Mouse (Mus musculus): ENCODE data around the gene Palld. TPM values are rescaled to one million over a fixed set of nuclear protein-coding genes. Genes with fewer than 3 reads are reported as not detected.

Palld gene
- polyA plus RNA-seq, 1 experiment from 2014 or later, result 84.1 TPM

DNA sequence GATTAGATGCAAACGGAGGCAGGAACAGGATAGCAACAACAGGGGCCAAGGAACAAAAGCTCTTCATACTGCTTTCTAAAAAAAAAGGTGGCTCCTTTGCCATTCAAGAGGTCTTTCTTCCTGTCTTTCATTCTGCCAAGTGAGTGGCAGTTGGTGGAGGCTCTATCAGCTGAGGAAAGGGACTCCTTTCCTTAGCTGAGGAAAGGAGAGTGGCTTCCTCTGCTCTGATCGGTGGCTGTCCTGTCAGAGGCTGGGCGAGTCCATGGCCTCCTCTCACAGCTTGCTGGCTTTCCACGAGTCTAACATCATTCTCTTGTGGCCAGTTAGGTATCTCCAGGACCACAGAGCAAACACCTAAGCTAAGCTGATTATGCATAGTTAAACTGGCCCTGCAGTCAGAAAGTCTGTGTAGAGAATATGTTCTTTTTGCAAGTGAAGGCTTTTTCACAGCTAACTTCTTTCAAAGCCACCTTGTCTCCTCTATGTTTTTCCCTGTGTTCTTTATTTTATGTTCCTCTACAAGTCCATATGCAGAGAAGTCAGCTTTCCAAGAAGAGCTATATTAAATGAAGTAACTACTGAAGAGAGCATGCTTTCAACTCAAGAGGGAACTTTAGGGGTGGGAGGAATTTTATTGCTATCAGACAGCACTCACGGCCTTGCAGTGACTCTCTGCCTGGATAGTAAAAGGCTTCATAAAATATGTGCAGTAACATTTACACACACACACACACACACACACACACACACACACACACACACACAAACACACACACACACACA lies 171.0 kb downstream of the Palld start:
- Histone ChIP-seq H3K36me3 (ENCODE audit: control insufficient read depth, insufficient read depth, low read length) (no peaks in the 10 kb centered on the region), H3K4me3 (ENCODE audit: low read length) (no peak overlapping the region), H3K9me3 (ENCODE audit: control insufficient read depth, low read length) (no peaks in the 10 kb centered on the region), H3K4me1 (replicated peaks; ENCODE audit: control insufficient read depth, insufficient read depth, low read length) (peaks cover 13% of the 10 kb centered on the region), H3K27me3 (ENCODE audit: control insufficient read depth, insufficient read depth, low read depth, low read length) (no peaks in the 10 kb centered on the region), H3K4me2 (ENCODE audit: low read depth, low read length) (no peak overlapping the region), H3K27ac (ENCODE audit: low read length) (no peak overlapping the region), H3K9ac (ENCODE audit: low read length) (no peak overlapping the region)
- ATAC-seq (ENCODE audit: low read depth), result peak; percentile 45; the same call in 1 of the 2 replicates
- WGBS, result 43% methylated on average over 5 of the region's 5 CpGs

DNA sequence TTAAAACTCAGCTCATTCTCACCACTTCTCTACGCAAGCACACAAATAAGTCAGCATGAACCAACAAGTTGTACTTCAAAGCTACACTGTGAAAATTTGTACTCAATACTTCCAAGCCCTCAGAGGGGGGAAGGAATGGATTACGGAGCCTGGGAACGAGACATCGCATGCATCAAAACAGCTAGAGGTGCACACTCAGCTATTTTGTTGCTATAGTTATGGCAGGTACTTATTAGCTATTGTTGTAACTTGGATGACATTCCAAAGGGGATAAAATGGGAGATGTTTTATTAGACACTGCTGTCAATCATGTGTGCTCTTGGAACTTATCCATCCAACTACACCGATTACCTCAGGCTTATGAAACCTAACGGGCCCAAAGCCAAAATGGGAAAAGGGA lies 171.8 kb downstream of the Palld start:
- Histone ChIP-seq H3K27me3 (ENCODE audit: control insufficient read depth, insufficient read depth, low read depth, low read length) (no peaks in the 10 kb centered on the region), H3K9ac (ENCODE audit: low read length) (no peak overlapping the region), H3K4me1 (replicated peaks; ENCODE audit: control insufficient read depth, insufficient read depth, low read length) (peaks cover 18% of the 10 kb centered on the region), H3K36me3 (ENCODE audit: control insufficient read depth, insufficient read depth, low read length) (no peaks in the 10 kb centered on the region), H3K4me2 (ENCODE audit: low read depth, low read length) (no peak overlapping the region), H3K4me3 (ENCODE audit: low read length) (no peak overlapping the region), H3K9me3 (ENCODE audit: control insufficient read depth, low read length) (no peaks in the 10 kb centered on the region), H3K27ac (ENCODE audit: low read length) (no peak overlapping the region)
- WGBS, result 75% methylated on average over 6 of the region's 6 CpGs
- no peak for ATAC-seq (ENCODE audit: low read depth)

- peaks cover 14% of the 10 kb centered on the region for H3K4me1 ChIP-seq (replicated peaks; ENCODE audit: control insufficient read depth, insufficient read depth, low read length)
- no peak overlapping the region for H3K4me3 ChIP-seq (ENCODE audit: low read length)
- no peaks in the 10 kb centered on the region for H3K27me3 ChIP-seq (ENCODE audit: control insufficient read depth, insufficient read depth, low read depth, low read length)
- H3K36me3 ChIP-seq (ENCODE audit: control insufficient read depth, insufficient read depth, low read length), result no peaks in the 10 kb centered on the region
- ATAC-seq (ENCODE audit: low read depth), result peak; percentile 74
- H3K9ac ChIP-seq (ENCODE audit: low read length), result no peak overlapping the region
- no peak overlapping the region for H3K4me2 ChIP-seq (ENCODE audit: low read depth, low read length)
- H3K27ac ChIP-seq (ENCODE audit: low read length), result peak overlapping the region; percentile 55; the same call in 1 of the 2 replicates
- H3K9me3 ChIP-seq (ENCODE audit: control insufficient read depth, low read length), result no peaks in the 10 kb centered on the region
- 28% methylated on average over 8 of the region's 8 CpGs for WGBS
These were observed 177.0 kb downstream of the Palld start for GRCm38 (mm10) chr8:61725306-61726017.

GRCm38 (mm10) chr8:61722226-61722625 lies 180.3 kb downstream of the Palld start:
- H3K36me3 ChIP-seq (ENCODE audit: control insufficient read depth, insufficient read depth, low read length), result no peaks in the 10 kb centered on the region
- WGBS, result 49% methylated on average over 9 of the region's 9 CpGs
- H3K27ac ChIP-seq (ENCODE audit: low read length), result no peak overlapping the region
- no peak overlapping the region for H3K4me2 ChIP-seq (ENCODE audit: low read depth, low read length)
- no peak overlapping the region for H3K9ac ChIP-seq (ENCODE audit: low read length)
- no peaks in the 10 kb centered on the region for H3K9me3 ChIP-seq (ENCODE audit: control insufficient read depth, low read length)
- H3K4me3 ChIP-seq (ENCODE audit: low read length), result no peak overlapping the region
- ATAC-seq (ENCODE audit: low read depth), result no peak
- no peaks in the 10 kb centered on the region for H3K27me3 ChIP-seq (ENCODE audit: control insufficient read depth, insufficient read depth, low read depth, low read length)
- H3K4me1 ChIP-seq (replicated peaks; ENCODE audit: control insufficient read depth, insufficient read depth, low read length), result peaks cover 11% of the 10 kb centered on the region

GRCm38 (mm10) chr8:61715351-61716125 lies 187.0 kb downstream of the Palld start:
- no peaks in the 10 kb centered on the region for H3K27me3 ChIP-seq (ENCODE audit: control insufficient read depth, insufficient read depth, low read depth, low read length)
- H3K4me2 ChIP-seq (ENCODE audit: low read depth, low read length), result no peak overlapping the region
- peaks cover 12% of the 10 kb centered on the region for H3K4me1 ChIP-seq (replicated peaks; ENCODE audit: control insufficient read depth, insufficient read depth, low read length)
- H3K9ac ChIP-seq (ENCODE audit: low read length), result no peak overlapping the region
- H3K4me3 ChIP-seq (ENCODE audit: low read length), result no peak overlapping the region
- H3K9me3 ChIP-seq (ENCODE audit: control insufficient read depth, low read length), result no peaks in the 10 kb centered on the region
- WGBS, result 58% methylated on average over 14 of the region's 14 CpGs
- ATAC-seq (ENCODE audit: low read depth), result no peak
- H3K27ac ChIP-seq (ENCODE audit: low read length), result no peak overlapping the region
- H3K36me3 ChIP-seq (ENCODE audit: control insufficient read depth, insufficient read depth, low read length), result no peaks in the 10 kb centered on the region

DNA sequence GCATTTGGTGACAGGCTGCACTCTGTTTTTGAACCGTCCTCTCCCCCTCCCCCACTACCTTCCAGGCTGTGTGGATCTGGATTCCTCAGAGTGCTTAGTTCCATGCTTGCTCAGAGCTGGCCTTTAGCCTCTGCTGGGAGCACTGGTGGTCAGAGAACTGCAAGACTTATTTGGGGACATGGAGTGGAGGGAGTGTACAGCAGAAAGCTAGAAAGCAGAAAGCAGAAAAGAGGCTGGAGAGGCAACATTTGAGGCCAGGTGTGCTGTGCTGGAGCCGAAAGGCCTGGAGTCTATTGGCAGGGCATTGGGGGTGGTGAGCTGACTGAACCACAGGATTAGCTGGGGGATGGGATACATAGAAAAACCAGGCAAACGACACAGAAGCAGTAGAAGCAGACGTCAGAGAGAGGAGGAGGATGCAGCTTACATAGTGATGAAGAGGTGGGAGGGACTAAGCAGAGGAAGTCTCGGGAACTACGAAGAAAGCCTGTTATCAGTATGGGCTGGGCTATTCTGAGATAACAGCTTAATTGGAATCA lies 188.1 kb downstream of the Palld start:
- WGBS, result 16% methylated on average over 6 of the region's 6 CpGs
- Histone ChIP-seq H3K9ac (ENCODE audit: low read length) (no peak overlapping the region), H3K4me1 (replicated peaks; ENCODE audit: control insufficient read depth, insufficient read depth, low read length) (peaks cover 12% of the 10 kb centered on the region), H3K27ac (ENCODE audit: low read length) (peak overlapping the region; percentile 60; the same call in 1 of the 2 replicates), H3K4me3 (ENCODE audit: low read length) (no peak overlapping the region), H3K36me3 (ENCODE audit: control insufficient read depth, insufficient read depth, low read length) (no peaks in the 10 kb centered on the region), H3K9me3 (ENCODE audit: control insufficient read depth, low read length) (no peaks in the 10 kb centered on the region), H3K27me3 (ENCODE audit: control insufficient read depth, insufficient read depth, low read depth, low read length) (no peaks in the 10 kb centered on the region), H3K4me2 (ENCODE audit: low read depth, low read length) (no peak overlapping the region)
- ATAC-seq (ENCODE audit: low read depth), result no peak

GRCm38 (mm10) chr8:61713195-61713990 lies 189.1 kb downstream of the Palld start:
- Histone ChIP-seq H3K4me1 (replicated peaks; ENCODE audit: control insufficient read depth, insufficient read depth, low read length) (peaks cover 12% of the 10 kb centered on the region), H3K4me2 (ENCODE audit: low read depth, low read length) (peak overlapping the region; percentile 41), H3K27ac (ENCODE audit: low read length) (peak overlapping the region; percentile 60), H3K27me3 (ENCODE audit: control insufficient read depth, insufficient read depth, low read depth, low read length) (no peaks in the 10 kb centered on the region), H3K36me3 (ENCODE audit: control insufficient read depth, insufficient read depth, low read length) (no peaks in the 10 kb centered on the region), H3K9ac (ENCODE audit: low read length) (no peak overlapping the region), H3K9me3 (ENCODE audit: control insufficient read depth, low read length) (no peaks in the 10 kb centered on the region), H3K4me3 (ENCODE audit: low read length) (peak overlapping the region; percentile 10; the same call in 1 of the 2 replicates)
- WGBS, result 63% methylated on average over 16 of the region's 16 CpGs
- ATAC-seq (ENCODE audit: low read depth), result peak; percentile 76

- H3K27ac ChIP-seq (ENCODE audit: low read length), result 0 out of 2 replicates have a peak overlapping the region, but pooled peaks have one; percentile 47
- H3K36me3 ChIP-seq (ENCODE audit: control insufficient read depth, insufficient read depth, low read length), result no peaks in the 10 kb centered on the region
- no peak overlapping the region for H3K9ac ChIP-seq (ENCODE audit: low read length)
- peaks cover 12% of the 10 kb centered on the region for H3K4me1 ChIP-seq (replicated peaks; ENCODE audit: control insufficient read depth, insufficient read depth, low read length)
- H3K4me3 ChIP-seq (ENCODE audit: low read length), result no peak overlapping the region
- 55% methylated on average over 2 of the region's 2 CpGs for WGBS
- no peak overlapping the region for H3K4me2 ChIP-seq (ENCODE audit: low read depth, low read length)
- 0 out of 2 replicates have a peak, but pooled peaks have one; percentile 9 for ATAC-seq (ENCODE audit: low read depth)
- H3K27me3 ChIP-seq (ENCODE audit: control insufficient read depth, insufficient read depth, low read depth, low read length), result no peaks in the 10 kb centered on the region
- H3K9me3 ChIP-seq (ENCODE audit: control insufficient read depth, low read length), result no peaks in the 10 kb centered on the region
These were observed 190.1 kb downstream of the Palld start for GRCm38 (mm10) chr8:61712426-61712825.
